Mouse (Mus musculus): ENCODE data around the gene Usp37. TPM values are rescaled to one million over a fixed set of nuclear protein-coding genes. Genes with fewer than 3 reads are reported as not detected.

Gene Usp37
- 15.8 and 21.0 TPM in 2 replicates for polyA plus RNA-seq (2011; ENCODE audit: insufficient read length, low read depth, missing spikeins)

GRCm38 (mm10) chr1:74544184-74544583 is at the start of gene Usp37:
Usp37 (minus strand) TSS chr1:74544284.
- H3K4me3 ChIP-seq (ENCODE audit: insufficient read depth, low read length) = no peak within 1 kb of the TSS
- H3K4me1 ChIP-seq (ENCODE audit: control insufficient read depth, insufficient read depth, low read length) = no peaks in the 10 kb centered on the region
- TF ChIP-seq POLR2A (IDR thresholded peaks at IDR 0.05; ENCODE audit: low read depth, low read length) (no peak), CTCF (IDR thresholded peaks at IDR 0.05; ENCODE audit: borderline replicate concordance, insufficient read depth, low read length) (no peak)
- no peak within 1 kb of the TSS for H3K27ac ChIP-seq (ENCODE audit: insufficient read depth, low read length)

- Histone ChIP-seq H3K4me3 (ENCODE audit: insufficient read depth, low read length) (peak within 1 kb of the TSS; percentile 69), H3K4me1 (ENCODE audit: control insufficient read depth, insufficient read depth, low read length) (peaks cover 8% of the 10 kb centered on the region; the same call in 1 of the 2 replicates), H3K27ac (ENCODE audit: insufficient read depth, low read length) (peak within 1 kb of the TSS; percentile 29)
- TF ChIP-seq POLR2A (IDR thresholded peaks at IDR 0.05; ENCODE audit: low read depth, low read length) = peak; percentile 66
- TF ChIP-seq CTCF (IDR thresholded peaks at IDR 0.05; ENCODE audit: borderline replicate concordance, insufficient read depth, low read length) = no peak
These were observed 43.8 kb upstream of the Usp37 start, which contains the start of the genes Zfp142 and Bcs1l for GRCm38 (mm10) chr1:74587773-74588445. Zfp142 (minus strand) TSS chr1:74588246. Bcs1l (plus strand) TSS chr1:74588289.

- TF ChIP-seq CTCF (IDR thresholded peaks at IDR 0.05; ENCODE audit: borderline replicate concordance, insufficient read depth, low read length) = no peak
- 0 out of 2 replicates have a peak, but pooled peaks have one; percentile 35 for TF ChIP-seq POLR2A (IDR thresholded peaks at IDR 0.05; ENCODE audit: low read depth, low read length)
- Histone ChIP-seq H3K27ac (ENCODE audit: insufficient read depth, low read length) (peak overlapping the region; percentile 29), H3K4me1 (ENCODE audit: control insufficient read depth, insufficient read depth, low read length) (peaks cover 8% of the 10 kb centered on the region; the same call in 1 of the 2 replicates), H3K4me3 (ENCODE audit: insufficient read depth, low read length) (peak overlapping the region; percentile 68)
These were observed 43.2 kb upstream of the Usp37 start for GRCm38 (mm10) chr1:74587233-74587772.

GRCm38 (mm10) chr1:74584616-74585398 is 40.7 kb upstream of the Usp37 start:
- Histone ChIP-seq H3K4me1 (ENCODE audit: control insufficient read depth, insufficient read depth, low read length) (peaks cover 8% of the 10 kb centered on the region; the same call in 1 of the 2 replicates), H3K4me3 (ENCODE audit: insufficient read depth, low read length) (no peak overlapping the region), H3K27ac (ENCODE audit: insufficient read depth, low read length) (no peak overlapping the region)
- TF ChIP-seq POLR2A (IDR thresholded peaks at IDR 0.05; ENCODE audit: low read depth, low read length) (no peak), CTCF (IDR thresholded peaks at IDR 0.05; ENCODE audit: borderline replicate concordance, insufficient read depth, low read length) (no peak)

GRCm38 (mm10) chr1:74582621-74583020 is 38.5 kb upstream of the Usp37 start:
- Histone ChIP-seq H3K27ac (ENCODE audit: insufficient read depth, low read length) (no peak overlapping the region), H3K4me3 (ENCODE audit: insufficient read depth, low read length) (no peak overlapping the region), H3K4me1 (ENCODE audit: control insufficient read depth, insufficient read depth, low read length) (peaks cover 8% of the 10 kb centered on the region; the same call in 1 of the 2 replicates)
- TF ChIP-seq POLR2A (IDR thresholded peaks at IDR 0.05; ENCODE audit: low read depth, low read length) = no peak
- TF ChIP-seq CTCF (IDR thresholded peaks at IDR 0.05; ENCODE audit: borderline replicate concordance, insufficient read depth, low read length) = no peak

- Histone ChIP-seq H3K27ac (ENCODE audit: insufficient read depth, low read length) (no peak overlapping the region), H3K4me3 (ENCODE audit: insufficient read depth, low read length) (no peak overlapping the region), H3K4me1 (ENCODE audit: control insufficient read depth, insufficient read depth, low read length) (no peaks in the 10 kb centered on the region)
- TF ChIP-seq POLR2A (IDR thresholded peaks at IDR 0.05; ENCODE audit: low read depth, low read length) = no peak
- TF ChIP-seq CTCF (IDR thresholded peaks at IDR 0.05; ENCODE audit: borderline replicate concordance, insufficient read depth, low read length) = no peak
These were observed 25.9 kb upstream of the Usp37 start for GRCm38 (mm10) chr1:74569739-74570719.

GRCm38 (mm10) chr1:74565834-74566233 is 21.8 kb upstream of the Usp37 start:
- TF ChIP-seq CTCF (IDR thresholded peaks at IDR 0.05; ENCODE audit: borderline replicate concordance, insufficient read depth, low read length) = no peak
- H3K27ac ChIP-seq (ENCODE audit: insufficient read depth, low read length) = no peak overlapping the region

GRCm38 (mm10) chr1:74559061-74559460 is 15.0 kb upstream of the Usp37 start:
- H3K27ac ChIP-seq (ENCODE audit: insufficient read depth, low read length) = no peak overlapping the region
- TF ChIP-seq POLR2A (IDR thresholded peaks at IDR 0.05; ENCODE audit: low read depth, low read length) = no peak
- TF ChIP-seq CTCF (IDR thresholded peaks at IDR 0.05; ENCODE audit: borderline replicate concordance, insufficient read depth, low read length) = no peak
- H3K4me3 ChIP-seq (ENCODE audit: insufficient read depth, low read length) = no peak overlapping the region
- H3K4me1 ChIP-seq (ENCODE audit: control insufficient read depth, insufficient read depth, low read length) = no peaks in the 10 kb centered on the region

More at GRCm38 (mm10) chr1:74565834-74566233, 21.8 kb upstream of the Usp37 start:
- no peaks in the 10 kb centered on the region for H3K4me1 ChIP-seq (ENCODE audit: control insufficient read depth, insufficient read depth, low read length)
- no peak overlapping the region for H3K4me3 ChIP-seq (ENCODE audit: insufficient read depth, low read length)
